Mouse (Mus musculus) heart, embryonic 13.5 days (tissue): ENCODE results near the gene Mylk. TPM values are rescaled to one million over a fixed set of nuclear protein-coding genes. Genes with fewer than 3 reads are reported as not detected.
A peak's percentile ranks its signal among the peaks of the same experiment; 100 is the strongest.

Experiments used
- ATAC-seq: fragments of 200-750 bp; cut with Nextera tagmentation; 2 replicates; pipeline ENCODE4 v1.8.0; 2017; ENCODE audit warnings: moderate TSS enrichment; ENCODE audit not compliant: insufficient number of reproducible peaks, low FRiP score, low TSS enrichment; ENCODE audit errors: extremely low read depth
- H3K27ac ChIP-seq: fragments of 300-500 bp; sonication (generic); replicated peaks from 2 replicates; pipeline ENCODE4 v1.5.1; 2015; ENCODE audit warnings: moderate library complexity, mild to moderate bottlenecking, inconsistent platforms
- H3K27me3 ChIP-seq: fragments of 300-500 bp; sonication (generic); replicated peaks from 2 replicates; pipeline ENCODE4 v1.6.1; 2015; ENCODE audit warnings: mild to moderate bottlenecking, inconsistent platforms
- H3K36me3 ChIP-seq: fragments of 300-500 bp; sonication (generic); 2 replicates; pipeline ENCODE4 v1.6.1; 2015; ENCODE audit warnings: mild to moderate bottlenecking, inconsistent platforms
- H3K4me1 ChIP-seq: fragments of 300-500 bp; sonication (generic); 2 replicates; pipeline ENCODE4 v1.6.1; 2015; ENCODE audit warnings: inconsistent platforms
- H3K4me2 ChIP-seq: fragments of 300-500 bp; sonication (generic); 2 replicates; pipeline ENCODE4 v1.6.1; 2015; ENCODE audit warnings: inconsistent platforms, mild to moderate bottlenecking, moderate library complexity
- H3K4me3 ChIP-seq: fragments of 300-500 bp; sonication (generic); 2 replicates; pipeline ENCODE4 v1.5.1; 2015; ENCODE audit warnings: moderate library complexity, mild to moderate bottlenecking, inconsistent platforms
- H3K9ac ChIP-seq: fragments of 300-500 bp; sonication (generic); 2 replicates; pipeline ENCODE4 v1.6.1; 2015; ENCODE audit warnings: inconsistent platforms, mild to moderate bottlenecking, moderate library complexity
- H3K9me3 ChIP-seq: fragments of 300-500 bp; sonication (generic); 2 replicates; pipeline ENCODE4 v1.6.1; 2016; ENCODE audit warnings: inconsistent platforms
- WGBS: fragments of 180-500 bp; shearing (Covaris S2); methylation state at CpG from one replicate; pipeline ENCODE4 v1.1.7; 2015; ENCODE audit warnings: mixed read lengths; 5-methylcytosine and 5-hydroxymethylcytosine counted together
- polyA plus RNA-seq: library from polyadenylated mRNA; unstranded; fragments of >200 nt; fragmentation: Nextera tagmentation; extraction: Ambion mirVana; gene quantifications from 2 replicates; pipeline ENCODE4 v1.2.1, GENCODE M21; 2015

The Mylk gene
- polyA plus RNA-seq, 1 experiment from 2014 or later: 9.1 TPM

- peaks cover 3% of the 10 kb centered on the region for H3K4me1 ChIP-seq
- WGBS: 82% methylated on average over 5 of the region's 5 CpGs
- H3K27ac ChIP-seq: no peak overlapping the region
- no peaks in the 10 kb centered on the region for H3K9me3 ChIP-seq
- H3K36me3 ChIP-seq: no peaks in the 10 kb centered on the region
- H3K9ac ChIP-seq: no peak overlapping the region
- no peak overlapping the region for H3K4me3 ChIP-seq
- ATAC-seq: no peak
- peaks cover 13% of the 10 kb centered on the region; the same call in 1 of the 2 replicates for H3K27me3 ChIP-seq
- no peak overlapping the region for H3K4me2 ChIP-seq
Measured at GRCm38 (mm10) chr16:35006251-35006650, 261.2 kb downstream of the Mylk start.

- H3K36me3 ChIP-seq: no peaks in the 10 kb centered on the region
- no peaks in the 10 kb centered on the region; the same call in 1 of the 2 replicates for H3K4me1 ChIP-seq
- H3K9ac ChIP-seq: no peak overlapping the region
- WGBS: 57% methylated on average over 1 of the region's 1 CpGs
- no peak overlapping the region for H3K27ac ChIP-seq
- H3K9me3 ChIP-seq: no peaks in the 10 kb centered on the region
- no peak overlapping the region for H3K4me2 ChIP-seq
- H3K4me3 ChIP-seq: no peak overlapping the region
- ATAC-seq: no peak
- H3K27me3 ChIP-seq: peaks cover 8% of the 10 kb centered on the region; the same call in 1 of the 2 replicates
Measured at GRCm38 (mm10) chr16:35007361-35007760, 262.4 kb downstream of the Mylk start.

GRCm38 (mm10) chr16:35008447-35008846 is 263.4 kb downstream of the Mylk start:
- Histone ChIP-seq H3K27me3 (0 out of 2 replicates have a peak, but pooled peaks cover 6% of the 10 kb centered on the region), H3K4me2 (no peak overlapping the region), H3K36me3 (no peaks in the 10 kb centered on the region), H3K4me3 (no peak overlapping the region), H3K27ac (no peak overlapping the region), H3K9me3 (no peaks in the 10 kb centered on the region), H3K9ac (no peak overlapping the region), H3K4me1 (no peaks in the 10 kb centered on the region; the same call in 1 of the 2 replicates)
- no peak for ATAC-seq

GRCm38 (mm10) chr16:35013501-35013900 is 268.5 kb downstream of the Mylk start:
- no peaks in the 10 kb centered on the region for H3K36me3 ChIP-seq
- H3K4me2 ChIP-seq: no peak overlapping the region
- no peaks in the 10 kb centered on the region for H3K4me1 ChIP-seq
- ATAC-seq: no peak
- WGBS: 66% methylated on average over 2 of the region's 2 CpGs
- peaks cover 16% of the 10 kb centered on the region for H3K27me3 ChIP-seq
- no peak overlapping the region for H3K4me3 ChIP-seq
- no peak overlapping the region for H3K27ac ChIP-seq
- H3K9ac ChIP-seq: no peak overlapping the region
- H3K9me3 ChIP-seq: 0 out of 2 replicates have a peak, but pooled peaks cover 5% of the 10 kb centered on the region

DNA sequence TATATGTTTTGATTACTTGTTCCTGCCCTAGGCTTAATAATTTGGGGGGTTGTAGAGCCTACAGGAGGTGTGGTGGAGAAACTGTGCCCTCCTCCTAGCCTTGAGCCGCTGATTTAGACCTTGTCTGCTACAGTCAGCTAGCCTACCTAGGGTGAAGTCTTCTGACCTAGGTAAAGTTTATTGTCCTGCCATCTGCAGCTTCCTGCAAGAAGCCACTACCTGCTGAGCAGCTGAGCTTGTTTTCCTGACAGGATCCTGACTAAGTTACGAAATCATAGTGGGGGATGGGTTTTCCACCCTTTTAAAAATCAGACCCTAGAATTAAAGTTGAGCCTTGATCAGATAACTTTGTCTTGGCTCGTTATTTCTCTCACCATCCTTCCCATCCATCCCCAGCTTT is 271.5 kb downstream of the Mylk start:
- 74% methylated on average over 3 of the region's 3 CpGs for WGBS
- Histone ChIP-seq H3K27ac (no peak overlapping the region), H3K9ac (no peak overlapping the region), H3K9me3 (0 out of 2 replicates have a peak, but pooled peaks cover 5% of the 10 kb centered on the region), H3K4me1 (no peaks in the 10 kb centered on the region), H3K4me3 (no peak overlapping the region), H3K36me3 (no peaks in the 10 kb centered on the region), H3K4me2 (no peak overlapping the region), H3K27me3 (peaks cover 31% of the 10 kb centered on the region)
- no peak for ATAC-seq

- Histone ChIP-seq H3K27me3 (peaks cover 31% of the 10 kb centered on the region), H3K36me3 (no peaks in the 10 kb centered on the region), H3K4me3 (no peak overlapping the region), H3K4me2 (no peak overlapping the region), H3K9me3 (0 out of 2 replicates have a peak, but pooled peaks cover 5% of the 10 kb centered on the region), H3K27ac (no peak overlapping the region), H3K4me1 (peaks cover 7% of the 10 kb centered on the region), H3K9ac (no peak overlapping the region)
- ATAC-seq: no peak
- 77% methylated on average over 1 of the region's 1 CpGs for WGBS
Measured at GRCm38 (mm10) chr16:35018470-35018974, 273.5 kb downstream of the Mylk start.

GRCm38 (mm10) chr16:35021903-35022241 is 276.9 kb downstream of the Mylk start:
- Histone ChIP-seq H3K9ac (no peak overlapping the region), H3K27ac (no peak overlapping the region), H3K27me3 (peaks cover 31% of the 10 kb centered on the region), H3K9me3 (no peaks in the 10 kb centered on the region), H3K4me2 (peak overlapping the region; percentile 78), H3K36me3 (peaks cover 5% of the 10 kb centered on the region), H3K4me1 (peaks cover 10% of the 10 kb centered on the region), H3K4me3 (peak overlapping the region; percentile 97)
- 48% methylated on average over 5 of the region's 5 CpGs for WGBS
- 0 out of 2 replicates have a peak, but pooled peaks have one; percentile 2 for ATAC-seq

DNA sequence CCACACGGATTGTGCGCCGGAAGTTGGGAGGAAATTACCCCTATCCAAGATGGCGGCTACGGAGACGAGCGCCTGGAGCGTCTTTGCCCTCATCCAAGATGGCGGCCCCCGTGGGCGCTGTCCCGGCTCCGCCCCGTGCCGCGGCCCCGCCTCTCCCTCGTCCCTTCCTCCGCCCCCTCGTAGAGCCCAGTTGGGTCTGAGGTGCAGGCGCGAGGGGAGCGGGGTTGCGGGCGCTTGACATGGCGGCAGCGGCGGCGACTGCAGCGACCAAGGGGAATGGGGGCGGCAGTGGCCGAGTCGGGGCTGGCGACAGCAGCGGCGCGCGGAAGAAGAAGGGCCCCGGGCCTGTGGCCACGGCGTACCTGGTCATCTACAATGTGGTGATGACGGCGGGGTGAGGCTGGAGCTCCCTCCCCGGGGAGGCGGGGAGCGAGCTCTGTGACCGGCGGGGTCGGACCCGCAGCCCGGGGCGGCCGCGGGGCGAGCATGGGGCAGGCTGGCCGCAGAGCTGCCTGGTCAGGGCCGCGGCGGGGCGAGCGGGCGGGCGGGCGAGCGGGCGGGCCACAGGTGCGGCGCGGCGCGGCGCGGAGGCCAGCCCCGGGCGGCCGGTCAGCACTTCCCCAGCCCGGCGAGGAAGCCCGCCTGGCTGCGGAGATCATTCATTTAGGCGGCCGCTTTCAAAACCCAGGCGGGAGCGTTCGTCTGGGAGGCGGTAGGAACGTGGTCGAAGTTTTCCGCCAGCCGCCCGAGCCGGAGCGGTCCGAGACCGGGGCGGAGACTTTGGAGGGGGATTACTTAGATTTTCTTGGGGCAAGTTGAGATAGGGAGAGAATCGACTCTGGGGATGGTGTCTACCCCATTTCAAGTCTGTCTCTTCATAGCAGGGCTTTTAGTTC is 277.5 kb downstream of the Mylk start, which contains the start of gene Hacd2:
Gene Hacd2 (plus strand): TSS at position 187 of the 896 bp plus-strand sequence.
- WGBS: under 1% methylated on average over 94 of the region's 97 CpGs

DNA sequence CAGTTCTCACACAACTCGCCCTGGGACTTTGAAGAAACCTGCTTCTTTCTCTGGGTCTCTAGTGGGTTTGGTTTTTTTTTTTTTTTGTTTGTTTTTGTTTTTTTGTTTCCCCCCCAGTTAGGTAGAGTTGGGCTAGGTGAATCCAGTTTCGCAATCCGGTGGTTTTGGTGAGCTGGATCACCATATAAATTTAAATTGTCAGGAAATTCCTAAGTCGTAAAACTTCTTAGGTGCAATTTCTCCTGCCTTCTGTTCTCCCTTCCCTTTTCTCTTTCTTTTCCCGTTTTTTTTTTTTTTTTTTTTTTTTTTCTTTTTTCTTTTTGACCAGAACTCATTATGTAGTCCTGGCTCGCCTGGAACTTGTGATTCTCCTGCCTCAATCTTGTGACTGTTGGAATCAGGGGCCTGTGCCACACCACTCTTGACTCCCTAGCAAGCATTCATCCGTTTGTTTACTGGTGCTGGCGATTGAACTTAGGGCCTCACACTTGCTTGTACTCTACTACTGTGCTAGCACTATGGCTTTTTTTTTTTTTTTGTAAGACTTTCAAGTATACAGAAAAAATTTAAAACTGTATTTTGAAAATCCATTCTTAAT is 278.2 kb downstream of the Mylk start:
- Histone ChIP-seq H3K4me1 (peaks cover 10% of the 10 kb centered on the region), H3K4me3 (peak overlapping the region; percentile 97), H3K27me3 (peaks cover 24% of the 10 kb centered on the region), H3K36me3 (peaks cover 11% of the 10 kb centered on the region), H3K4me2 (peak overlapping the region; percentile 78), H3K27ac (peak overlapping the region; percentile 85), H3K9ac (peak overlapping the region; percentile 94), H3K9me3 (no peaks in the 10 kb centered on the region)
- no peak for ATAC-seq
- 8% methylated on average over 8 of the region's 8 CpGs for WGBS

More for the DNA sequence above, 277.5 kb downstream of the Mylk start, which contains the start of gene Hacd2:
- H3K27ac ChIP-seq: peak within 1 kb of the TSS; percentile 85
- peak within 1 kb of the TSS; percentile 97 for H3K4me3 ChIP-seq
- peak; percentile 96 for ATAC-seq
- H3K4me2 ChIP-seq: peak within 1 kb of the TSS; percentile 78
- H3K4me1 ChIP-seq: peaks cover 10% of the 10 kb centered on the region
- no peaks in the 10 kb centered on the region for H3K9me3 ChIP-seq
- peaks cover 9% of the 10 kb centered on the region for H3K36me3 ChIP-seq
- H3K27me3 ChIP-seq: peaks cover 31% of the 10 kb centered on the region
- peak within 1 kb of the TSS; percentile 94 for H3K9ac ChIP-seq

DNA sequence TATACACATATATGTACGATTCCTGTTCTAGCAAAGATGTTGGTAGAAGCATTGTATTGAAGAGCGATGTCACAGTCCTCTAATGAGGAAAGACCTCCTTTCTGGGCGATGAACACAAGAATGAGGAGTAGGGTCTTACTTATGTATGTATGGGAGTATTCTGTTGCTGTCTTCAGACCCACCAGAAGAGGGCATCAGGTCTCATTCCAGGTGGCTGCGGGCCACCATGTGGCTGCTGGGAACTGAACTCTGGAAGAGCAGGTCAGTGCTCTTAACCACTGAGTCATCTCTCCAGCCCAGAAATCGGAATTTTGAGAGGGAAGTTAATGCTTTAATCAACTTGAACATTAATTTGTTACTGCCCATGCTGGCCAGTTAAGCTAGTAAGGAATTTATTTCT is 279.3 kb downstream of the Mylk start:
- Histone ChIP-seq H3K4me3 (no peak overlapping the region), H3K9ac (no peak overlapping the region), H3K4me1 (peaks cover 10% of the 10 kb centered on the region), H3K9me3 (no peaks in the 10 kb centered on the region), H3K4me2 (no peak overlapping the region), H3K27ac (no peak overlapping the region), H3K27me3 (peaks cover 14% of the 10 kb centered on the region), H3K36me3 (peaks cover 20% of the 10 kb centered on the region)
- 82% methylated on average over 5 of the region's 5 CpGs for WGBS
- ATAC-seq: no peak

DNA sequence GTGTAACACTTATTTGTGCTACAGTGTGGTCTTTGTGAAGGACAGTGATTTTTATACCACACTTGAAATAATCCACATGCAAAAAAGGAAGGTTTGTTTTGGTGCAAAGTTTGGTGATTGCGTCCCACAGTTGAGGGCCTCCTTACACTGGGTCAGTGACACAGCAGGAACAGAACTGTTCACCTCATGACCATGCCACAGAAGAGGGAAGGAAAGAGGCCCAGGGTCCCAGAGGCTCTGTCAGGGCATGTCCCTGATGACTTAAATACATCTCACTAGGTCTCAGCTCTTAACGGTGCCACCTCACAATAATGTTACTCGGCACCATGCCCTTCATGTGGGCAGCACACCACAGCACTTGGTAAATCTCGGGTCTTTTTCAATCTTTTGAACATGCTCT is 280.3 kb downstream of the Mylk start:
- 90% methylated on average over 4 of the region's 4 CpGs for WGBS
- no peak overlapping the region for H3K4me2 ChIP-seq
- peaks cover 6% of the 10 kb centered on the region for H3K27me3 ChIP-seq
- H3K4me3 ChIP-seq: no peak overlapping the region
- H3K9ac ChIP-seq: no peak overlapping the region
- no peak for ATAC-seq
- H3K9me3 ChIP-seq: no peaks in the 10 kb centered on the region
- H3K36me3 ChIP-seq: peaks cover 29% of the 10 kb centered on the region
- H3K4me1 ChIP-seq: peaks cover 10% of the 10 kb centered on the region
- no peak overlapping the region for H3K27ac ChIP-seq
